Mouse (Mus musculus) cerebellum, postnatal 25 days (tissue): ENCODE data around the gene Rdx.
A peak's percentile ranks its signal among the peaks of the same experiment; 100 is the strongest.

Experiments used
- DNase-seq, 2 experiments: peaks; one replicate each; pipeline ENCODE4 v3.0.0; 2021; ENCODE audit warnings: mixed read lengths in 2 of 2

The Rdx gene

GRCm38 (mm10) chr9:52047129-52047820 is at the start of gene Rdx:
Gene Rdx, plus strand, starts transcription at chr9:52047173.
- peak; percentile 13 to 22 for DNase-seq

DNA sequence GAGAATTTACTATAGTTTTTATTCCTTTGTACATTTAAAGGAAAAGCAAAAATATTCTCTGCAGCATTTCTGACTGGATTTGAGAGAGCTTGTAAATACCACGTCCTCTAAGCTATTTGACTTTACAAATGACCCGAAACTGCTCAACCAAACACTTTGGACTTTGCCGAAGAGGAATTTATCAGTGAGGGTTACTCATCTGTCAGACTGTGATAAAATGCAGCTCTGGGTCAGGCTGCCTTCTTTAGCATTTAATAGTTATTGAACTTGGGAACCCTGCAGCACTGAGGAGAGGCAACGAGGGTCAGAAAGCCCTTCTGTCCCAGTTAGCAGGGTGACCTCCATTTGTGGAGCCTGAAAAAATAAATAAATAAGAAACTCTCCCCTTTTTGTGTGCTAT is 43.5 kb upstream of the Rdx start:
- no peak for DNase-seq

GRCm38 (mm10) chr9:52007341-52007740 is 39.6 kb upstream of the Rdx start:
- no peak for DNase-seq

GRCm38 (mm10) chr9:52008511-52008910 is 38.5 kb upstream of the Rdx start:
- DNase-seq: no peak

GRCm38 (mm10) chr9:52012311-52012710 is 34.7 kb upstream of the Rdx start:
- DNase-seq: no peak

DNA sequence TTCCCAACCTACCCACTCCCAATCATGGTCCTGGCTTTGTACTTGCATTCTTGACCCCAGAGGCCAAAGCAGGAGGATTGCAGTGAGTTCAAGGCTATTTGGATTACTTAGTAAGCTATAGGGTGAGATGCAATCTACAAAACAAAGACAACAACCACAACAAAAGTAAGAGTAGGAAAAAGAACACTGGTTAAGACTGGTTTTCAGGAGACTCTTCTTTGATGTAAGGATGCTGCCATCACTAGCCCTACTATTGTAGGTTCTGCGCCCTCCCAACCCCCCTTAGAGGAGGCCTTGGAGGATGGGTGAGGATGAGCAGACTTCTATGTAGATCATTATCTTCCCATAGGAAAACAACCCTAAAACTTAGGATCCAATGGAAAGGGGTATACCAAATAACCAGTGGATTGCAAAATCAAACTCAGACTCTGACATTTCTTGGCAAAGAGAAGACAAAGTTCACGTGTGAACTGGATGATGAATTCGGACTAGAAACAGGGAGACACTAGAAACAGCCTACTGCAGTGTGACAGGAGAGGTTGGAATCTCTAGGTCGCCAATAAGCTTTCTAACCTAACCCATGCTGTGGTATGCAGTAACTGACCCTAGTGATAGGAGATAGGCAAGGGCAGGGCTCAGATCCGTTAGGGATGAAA is 34.1 kb upstream of the Rdx start:
- no peak for DNase-seq

GRCm38 (mm10) chr9:52013900-52014455 is 33.0 kb upstream of the Rdx start:
- no peak for DNase-seq

- no peak for DNase-seq
Observed at GRCm38 (mm10) chr9:52017091-52017490, 29.9 kb upstream of the Rdx start.

DNA sequence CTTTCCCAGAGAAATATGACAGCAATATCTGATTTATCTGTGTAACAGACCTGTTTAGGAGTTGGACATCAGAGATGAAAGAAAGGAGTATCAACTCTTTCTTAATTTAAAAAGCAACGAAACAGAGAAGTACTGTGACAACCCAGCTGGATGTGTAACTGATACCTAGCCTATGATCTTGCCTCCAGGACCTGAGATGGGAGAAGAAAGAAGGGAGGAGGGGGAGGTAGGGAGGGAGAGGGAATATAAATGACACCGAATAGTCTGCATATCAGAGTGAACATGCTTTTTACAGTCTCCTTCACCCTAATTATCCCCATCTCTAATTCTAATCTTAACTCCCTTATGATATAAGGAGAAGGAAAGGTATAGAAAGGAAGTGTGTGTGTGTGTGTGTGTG is 29.1 kb upstream of the Rdx start:
- DNase-seq: no peak

DNA sequence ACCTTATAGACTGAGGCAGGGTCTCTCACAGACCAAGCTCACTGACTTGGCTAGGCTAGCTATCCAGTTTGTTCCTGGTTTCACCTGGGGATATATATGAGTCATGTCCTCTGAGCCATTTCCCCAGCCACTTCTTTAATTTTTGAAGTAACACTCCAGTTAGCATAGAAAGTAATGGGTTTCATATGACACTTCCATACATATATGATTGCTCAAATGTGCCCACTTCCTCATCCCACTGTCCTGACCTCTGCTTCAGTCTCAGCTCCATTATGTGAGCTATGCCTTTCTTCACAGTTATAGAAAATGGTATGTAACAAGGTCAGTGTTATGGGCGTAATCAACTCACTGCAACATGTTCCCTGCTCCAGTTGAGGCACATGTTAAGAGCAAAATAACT is 28.5 kb upstream of the Rdx start:
- DNase-seq: no peak

DNA sequence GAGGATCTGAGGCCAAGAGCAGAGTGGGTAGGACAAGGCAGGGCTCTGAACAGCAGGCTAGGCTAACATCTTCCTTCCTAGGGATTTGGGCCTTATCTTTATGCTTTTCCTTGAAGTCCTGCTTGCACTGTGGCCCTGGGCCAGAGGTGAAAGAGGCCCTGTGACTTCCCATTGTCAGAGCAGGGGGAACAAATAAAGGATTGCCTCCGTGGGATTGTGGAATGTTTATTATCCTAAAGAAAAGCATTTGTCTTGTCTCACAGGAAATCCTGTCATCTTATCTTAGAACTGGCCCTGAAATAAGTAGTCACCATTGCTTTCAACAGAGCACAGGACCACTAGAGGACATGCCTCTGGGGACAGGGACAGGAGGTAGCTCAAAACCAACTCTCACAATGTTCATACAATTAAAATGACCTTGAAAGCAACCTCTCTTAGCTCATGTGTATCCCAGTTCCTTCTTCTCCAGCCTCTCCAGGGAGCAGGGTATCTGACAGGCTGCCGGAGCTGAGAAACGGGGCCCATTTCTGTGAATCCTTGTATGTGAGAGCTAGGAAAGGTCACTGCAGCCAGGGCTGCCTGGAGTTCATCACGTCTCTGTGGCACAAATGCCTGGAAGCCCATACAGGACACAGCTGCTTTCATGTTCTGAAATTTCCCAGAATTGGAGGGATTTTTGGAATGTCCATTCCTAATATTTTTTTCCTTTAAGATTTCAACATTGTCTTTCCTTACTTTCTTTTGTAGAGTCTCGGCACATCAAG is 19.5 kb upstream of the Rdx start:
- no peak for DNase-seq

- peak in 1 of 2 experiments; percentile 7 for DNase-seq
Observed at GRCm38 (mm10) chr9:52028521-52029405, 18.2 kb upstream of the Rdx start.

- DNase-seq: no peak
Observed at GRCm38 (mm10) chr9:52031501-52031900, 15.5 kb upstream of the Rdx start.

DNA sequence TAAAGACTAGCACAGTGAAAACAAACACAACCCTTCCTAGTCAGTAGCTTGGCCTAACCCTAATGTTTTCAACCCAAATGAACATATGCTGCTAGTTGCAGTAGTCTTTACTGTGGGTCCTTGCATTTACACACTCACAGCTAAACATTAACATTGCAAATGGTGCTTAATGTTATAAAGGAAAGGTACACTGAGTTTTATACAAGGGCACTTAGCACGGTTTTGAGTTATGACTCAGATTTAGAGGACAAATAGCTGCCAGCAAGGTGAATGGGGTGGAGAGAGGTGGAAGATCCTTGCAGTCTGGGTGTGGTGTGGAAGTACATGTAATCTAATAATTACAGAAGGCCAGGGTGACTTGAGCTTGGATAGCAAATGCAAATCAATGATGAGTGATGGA is 9.5 kb upstream of the Rdx start:
- DNase-seq: no peak

GRCm38 (mm10) chr9:52041657-52042056 is 5.3 kb upstream of the Rdx start:
- DNase-seq: no peak

- no peak for DNase-seq
Observed at GRCm38 (mm10) chr9:52046686-52047085, 287 bp upstream of the Rdx start.

GRCm38 (mm10) chr9:52047821-52048649 is 1.1 kb downstream of the Rdx start:
- peak; percentile 87 to 88 for DNase-seq

- peak; percentile 71 to 73 for DNase-seq
Observed at GRCm38 (mm10) chr9:52048650-52049081, 1.7 kb downstream of the Rdx start.

GRCm38 (mm10) chr9:52049605-52050004 is 2.6 kb downstream of the Rdx start:
- DNase-seq: no peak

- DNase-seq: no peak
Observed at GRCm38 (mm10) chr9:52050361-52050760, 3.4 kb downstream of the Rdx start.

DNA sequence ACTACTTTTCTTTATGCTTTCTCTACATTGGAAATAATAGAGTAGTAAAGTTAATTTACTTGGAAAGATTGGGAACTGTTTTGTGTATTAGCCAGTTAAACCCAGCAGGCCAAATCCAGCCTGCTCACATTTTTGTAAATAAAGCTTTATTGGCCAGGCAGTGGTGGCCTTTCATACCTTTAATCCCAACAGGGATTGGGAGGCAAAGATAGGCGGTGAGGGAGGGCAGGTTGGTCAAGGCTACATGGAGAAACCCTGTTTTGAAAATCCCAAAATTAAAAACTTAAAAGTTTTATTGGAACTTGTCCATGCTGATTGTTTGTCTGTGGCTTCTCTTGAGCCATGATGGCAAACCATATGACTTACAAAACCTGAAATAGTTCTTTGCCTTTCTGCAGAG is 5.2 kb downstream of the Rdx start:
- DNase-seq: no peak

- no peak for DNase-seq
Observed at GRCm38 (mm10) chr9:52055313-52055712, 8.3 kb downstream of the Rdx start.
